Mouse (Mus musculus): Measurements from ENCODE around the gene Fndc7. TPM values are rescaled to one million over a fixed set of nuclear protein-coding genes. Genes with fewer than 3 reads are reported as not detected.

The Fndc7 gene
- polyA plus RNA-seq, 1 experiment from 2014 or later, result 0.82 TPM

Other genes with a start within 250 kb of the Fndc7 start
- 84.4 and 91.7 TPM in 2 replicates for gene Clcc1, start 236.1 kb downstream of the Fndc7 start, polyA plus RNA-seq (2015; fragmentation: Nextera tagmentation; extraction: Ambion mirVana)
- 43.3 and 43.8 TPM in 2 replicates for gene Gpsm2, start 167.7 kb downstream of the Fndc7 start, polyA plus RNA-seq (2015; fragmentation: Nextera tagmentation; extraction: Ambion mirVana)
- gene Aknad1, start 150.3 kb downstream of the Fndc7 start, polyA plus RNA-seq (2015; fragmentation: Nextera tagmentation; extraction: Ambion mirVana), result not detected in 2 replicates
- 50.7 and 51.5 TPM in 2 replicates for gene Stxbp3, start 49.5 kb downstream of the Fndc7 start, polyA plus RNA-seq (2015; fragmentation: Nextera tagmentation; extraction: Ambion mirVana)
- 67.8 and 69.6 TPM in 2 replicates for gene Prpf38b, start 21.7 kb upstream of the Fndc7 start, polyA plus RNA-seq (2015; fragmentation: Nextera tagmentation; extraction: Ambion mirVana)
- 0.33 and 0.43 TPM in 2 replicates for gene Henmt1, start 49.9 kb upstream of the Fndc7 start, polyA plus RNA-seq (2015; fragmentation: Nextera tagmentation; extraction: Ambion mirVana)
- gene Gm9857, start 50.4 kb upstream of the Fndc7 start, polyA plus RNA-seq (2015; fragmentation: Nextera tagmentation; extraction: Ambion mirVana), result not detected in 2 replicates
- 5.5 and 6.0 TPM in 2 replicates for gene Fam102b, start 137.6 kb upstream of the Fndc7 start, polyA plus RNA-seq (2015; fragmentation: Nextera tagmentation; extraction: Ambion mirVana)
- gene Slc25a54, start 190.5 kb upstream of the Fndc7 start, polyA plus RNA-seq (2015; fragmentation: Nextera tagmentation; extraction: Ambion mirVana), result not detected in 2 replicates
- 29.3 and 30.7 TPM in 2 replicates for gene Slc25a24, start 233.1 kb upstream of the Fndc7 start, polyA plus RNA-seq (2015; fragmentation: Nextera tagmentation; extraction: Ambion mirVana)